Mouse (Mus musculus): ENCODE results near the gene Plekha6. TPM values are rescaled to one million over a fixed set of nuclear protein-coding genes. Genes with fewer than 3 reads are reported as not detected.

Gene Plekha6
- total and polyA plus RNA-seq, 3 experiments, result 11.8 to 28.5 TPM; not detected in 1

GRCm38 (mm10) chr1:133347693-133348520 is 183.9 kb downstream of the Plekha6 start:
- Histone ChIP-seq H3K9ac (ENCODE audit: control insufficient read depth, low read depth, low read length, poor library complexity, severe bottlenecking) (no peak overlapping the region), H3K4me3 (ENCODE audit: control insufficient read depth in 1 of 2, insufficient read depth in 1 of 2, low read depth in 2 of 2, low read length in 2 of 2) (no peak overlapping the region), H3K27ac (ENCODE audit: control insufficient read depth, low read depth, low read length) (no peak overlapping the region), H3K27me3 (ENCODE audit: control insufficient read depth in 1 of 2, insufficient read depth in 2 of 2, low read length in 2 of 2) (no peaks in the 10 kb centered on the region), H3K4me1 (ENCODE audit: control insufficient read depth in 1 of 2, insufficient read depth in 2 of 2, low read length in 2 of 2) (peaks cover 0 to 9% of the 10 kb centered on the region in 2 experiments; a peak in 2 of 4 replicates), H3K9me3 (replicated peaks; ENCODE audit: insufficient read depth, low read length) (no peaks in the 10 kb centered on the region), H3K36me3 (ENCODE audit: control insufficient read depth in 1 of 2, insufficient read depth in 2 of 2, low read length in 2 of 2) (no peaks in the 10 kb centered on the region), H3K79me2 (ENCODE audit: control insufficient read depth, insufficient read depth, low read length, poor library complexity) (no peaks in the 10 kb centered on the region)
- TF ChIP-seq CTCF (IDR thresholded peaks at IDR 0.05 in 2 of 3, conservative IDR thresholded peaks at IDR 0.05 in 1 of 3; ENCODE audit: control insufficient read depth in 1 of 3, insufficient read depth in 1 of 3, low read depth in 2 of 3, low read length in 3 of 3, poor library complexity in 1 of 3, severe bottlenecking in 1 of 3) (peak in 1 of 3 experiments; percentile 25; a peak in 1 of 6 replicates), RAD21 (IDR thresholded peaks at IDR 0.05; ENCODE audit: low read depth, low read length) (no peak), SIN3A (IDR thresholded peaks at IDR 0.05; ENCODE audit: low read length) (no peak), NELFE (IDR thresholded peaks at IDR 0.05; ENCODE audit: low read depth, low read length) (no peak), ZNF384 (IDR thresholded peaks at IDR 0.05; ENCODE audit: low read depth, low read length) (no peak), MXI1 (IDR thresholded peaks at IDR 0.05; ENCODE audit: low read depth, low read length) (no peak), KAT2A (conservative IDR thresholded peaks at IDR 0.05; ENCODE audit: low read depth, low read length) (no peak)
- DNase-seq (ENCODE audit: low read depth, low spot score), result peak; percentile 53

GRCm38 (mm10) chr1:133350210-133350609 is 186.2 kb downstream of the Plekha6 start, which contains the start of gene Ren1:
Gene Ren1, plus strand, starts transcription at chr1:133350510.
- H3K9ac ChIP-seq (ENCODE audit: control insufficient read depth, low read depth, low read length, poor library complexity, severe bottlenecking), result no peak within 1 kb of the TSS
- TF ChIP-seq ZMIZ1 (IDR thresholded peaks at IDR 0.05; ENCODE audit: low read depth, low read length) (no peak), USF2 (IDR thresholded peaks at IDR 0.05; ENCODE audit: borderline replicate concordance in 1 of 2, insufficient read depth in 1 of 2, low read depth in 1 of 2, low read length in 2 of 2) (no peak), RCOR1 (IDR thresholded peaks at IDR 0.05; ENCODE audit: low read depth, low read length) (no peak), CHD2 (IDR thresholded peaks at IDR 0.05; ENCODE audit: low read length) (no peak), UBTF (IDR thresholded peaks at IDR 0.05; ENCODE audit: borderline replicate concordance, insufficient read depth, low read depth, low read length) (no peak), NRF1 (IDR thresholded peaks at IDR 0.05; ENCODE audit: insufficient read depth, low read depth, low read length, poor library complexity, severe bottlenecking) (no peak), POLR2A (IDR thresholded peaks at IDR 0.05; ENCODE audit: control insufficient read depth in 1 of 2, insufficient read depth in 1 of 2, low read depth in 1 of 2, low read length in 2 of 2, poor library complexity in 1 of 2) (no peak), SIN3A (IDR thresholded peaks at IDR 0.05; ENCODE audit: low read length) (no peak), ZNF384 (IDR thresholded peaks at IDR 0.05; ENCODE audit: low read depth, low read length) (no peak), RAD21 (IDR thresholded peaks at IDR 0.05; ENCODE audit: low read depth, low read length) (no peak), MAZ (IDR thresholded peaks at IDR 0.05; ENCODE audit: low read depth, low read length) (no peak), CTCF (IDR thresholded peaks at IDR 0.05 in 2 of 3, conservative IDR thresholded peaks at IDR 0.05 in 1 of 3; ENCODE audit: control insufficient read depth in 1 of 3, insufficient read depth in 1 of 3, low read depth in 2 of 3, low read length in 3 of 3, poor library complexity in 1 of 3, severe bottlenecking in 1 of 3) (no peak), MXI1 (IDR thresholded peaks at IDR 0.05; ENCODE audit: low read depth, low read length) (no peak), POLR2AphosphoS5 (IDR thresholded peaks at IDR 0.05; ENCODE audit: borderline replicate concordance, low read depth, low read length) (no peak), TBP (IDR thresholded peaks at IDR 0.05; ENCODE audit: low read depth, low read length) (no peak), GATA1 (IDR thresholded peaks at IDR 0.05; ENCODE audit: low read depth, low read length) (no peak), TAL1 (IDR thresholded peaks at IDR 0.05; ENCODE audit: low read length) (no peak)
- peaks cover 0 to 9% of the 10 kb centered on the region in 2 experiments; a peak in 2 of 4 replicates for H3K4me1 ChIP-seq (ENCODE audit: control insufficient read depth in 1 of 2, insufficient read depth in 2 of 2, low read length in 2 of 2)
- no peaks in the 10 kb centered on the region for H3K27me3 ChIP-seq (ENCODE audit: control insufficient read depth in 1 of 2, insufficient read depth in 2 of 2, low read length in 2 of 2)
- no peak within 1 kb of the TSS for H3K27ac ChIP-seq (ENCODE audit: control insufficient read depth, low read depth, low read length)
- H3K4me3 ChIP-seq (ENCODE audit: control insufficient read depth in 1 of 2, insufficient read depth in 1 of 2, low read depth in 2 of 2, low read length in 2 of 2), result no peak within 1 kb of the TSS
- no peaks in the 10 kb centered on the region for H3K36me3 ChIP-seq (ENCODE audit: control insufficient read depth in 1 of 2, insufficient read depth in 2 of 2, low read length in 2 of 2)
- DNase-seq (ENCODE audit: low read depth, low spot score), result no peak
- H3K79me2 ChIP-seq (ENCODE audit: control insufficient read depth, insufficient read depth, low read length, poor library complexity), result no peaks in the 10 kb centered on the region
- no peaks in the 10 kb centered on the region for H3K9me3 ChIP-seq (replicated peaks; ENCODE audit: insufficient read depth, low read length)

Measured in MEL (cell line).